Mouse (Mus musculus) bone marrow, adult 2 months (tissue): ENCODE results near the gene Megf8.

Experiments used
- CTCF ChIP-seq: fragments of 200-500 bp; IDR thresholded peaks from 2 replicates; pipeline ENCODE4 v1.5.1; 2011; ENCODE audit warnings: low read length, control low read depth; ENCODE audit not compliant: control insufficient read depth, insufficient read depth
- POLR2A ChIP-seq: fragments of 200-500 bp; IDR thresholded peaks from 2 replicates; pipeline ENCODE4 v1.6.1; 2011; ENCODE audit warnings: low read depth, mild to moderate bottlenecking, control low read depth, low read length, borderline replicate concordance; ENCODE audit not compliant: control insufficient read depth

DNA sequence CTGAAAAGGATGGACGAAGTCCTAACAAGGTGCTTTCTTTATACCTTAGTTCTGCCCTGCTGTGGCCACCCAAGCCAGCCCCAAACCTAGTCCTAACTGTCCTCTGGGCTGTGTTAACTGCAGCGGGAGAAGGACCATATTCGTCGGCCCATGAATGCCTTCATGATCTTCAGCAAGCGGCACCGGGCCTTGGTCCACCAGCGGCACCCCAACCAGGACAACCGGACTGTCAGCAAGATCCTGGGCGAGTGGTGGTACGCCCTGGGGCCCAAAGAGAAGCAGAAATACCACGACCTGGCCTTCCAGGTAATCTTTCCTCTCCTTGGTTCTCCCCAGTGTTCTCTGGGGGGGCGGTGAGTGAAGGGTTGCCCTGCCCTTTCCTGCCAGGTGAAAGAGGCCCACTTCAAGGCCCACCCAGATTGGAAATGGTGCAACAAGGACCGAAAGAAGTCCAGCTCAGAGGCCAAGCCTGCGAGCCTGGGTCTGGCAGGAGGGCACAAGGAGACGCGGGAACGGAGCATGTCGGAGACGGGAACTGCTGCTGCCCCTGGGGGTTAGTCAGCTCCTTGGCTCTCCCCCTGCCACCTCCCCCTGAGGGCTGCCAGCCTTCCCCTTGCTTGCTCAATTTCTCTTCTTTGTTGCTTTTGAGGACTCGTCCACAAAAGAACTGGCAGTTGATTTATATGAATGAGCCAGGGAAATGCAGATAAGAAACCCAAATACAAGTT, 31.3 kb upstream of the Megf8 start:
- TF ChIP-seq POLR2A (no peak), CTCF (no peak)
